Mouse (Mus musculus) adrenal gland, adult (tissue): ENCODE results near the gene Tyrp1.

Experiments
- DNase-seq, 2 experiments: peaks; one replicate each; pipeline ENCODE4 v3.0.0; 2022 to 2023; ENCODE audit warnings: low spot score in 1 of 2; ENCODE audit not compliant: inconsistent age in 2 of 2

Tyrp1 gene

GRCm38 (mm10) chr4:80891004-80891403 is 57.1 kb downstream of the Tyrp1 start:
- DNase-seq: no peak

- DNase-seq: no peak
These were observed 61.5 kb downstream of the Tyrp1 start for GRCm38 (mm10) chr4:80895278-80895894.
